Mouse (Mus musculus) heart, adult 2 months (tissue): ENCODE measurements around the gene 9230102O04Rik. TPM values are rescaled to one million over a fixed set of nuclear protein-coding genes. Genes with fewer than 3 reads are reported as not detected.

Source experiments
- DNase-seq, 2 experiments: peaks; one replicate each; pipeline ENCODE4 v3.0.0; 2021
- H3K27ac ChIP-seq: fragments of 200-600 bp; 2 replicates; pipeline ENCODE4 v1.8.1; 2022
- H3K27me3 ChIP-seq: fragments of 200-500 bp; 2 replicates; pipeline ENCODE4 v1.6.1; 2012; ENCODE audit warnings: mild to moderate bottlenecking, low read length, inconsistent platforms, mixed read lengths; ENCODE audit not compliant: control insufficient read depth, insufficient read depth
- H3K36me3 ChIP-seq: fragments of 200-500 bp; 2 replicates; pipeline ENCODE4 v1.6.1; 2012; ENCODE audit warnings: low read length, inconsistent platforms; ENCODE audit not compliant: control insufficient read depth, insufficient read depth
- H3K4me1 ChIP-seq: fragments of 200-500 bp; 2 replicates; pipeline ENCODE4 v1.6.1; 2011; ENCODE audit warnings: low read length; ENCODE audit not compliant: control insufficient read depth, insufficient read depth
- H3K4me3 ChIP-seq: fragments of 200-600 bp; 2 replicates; pipeline ENCODE4 v1.8.1; 2022
- H3K79me2 ChIP-seq: fragments of 200-500 bp; replicated peaks from 2 replicates; pipeline ENCODE4 v1.6.1; 2012; ENCODE audit warnings: mild to moderate bottlenecking, inconsistent platforms, low read length, moderate library complexity, mixed read lengths; ENCODE audit not compliant: control insufficient read depth, insufficient read depth
- H3K9ac ChIP-seq: fragments of 200-500 bp; 2 replicates; pipeline ENCODE4 v1.6.1; 2012; ENCODE audit warnings: low read depth, mild to moderate bottlenecking, control low read depth, inconsistent platforms, low read length, mixed read lengths
- CTCF ChIP-seq: fragments of 200-600 bp; IDR thresholded peaks from 2 replicates; pipeline ENCODE4 v1.8.1; 2022; ENCODE audit warnings: antibody characterized with exemption, mild to moderate bottlenecking, moderate library complexity
- EP300 ChIP-seq: fragments of 200-500 bp; IDR thresholded peaks from 2 replicates; pipeline ENCODE4 v1.6.1; 2011; ENCODE audit warnings: low read depth, low read length, control low read depth; ENCODE audit not compliant: insufficient read depth
- POLR2A ChIP-seq: fragments of 200-500 bp; IDR thresholded peaks from 2 replicates; pipeline ENCODE4 v1.6.1; 2011; ENCODE audit warnings: mild to moderate bottlenecking, low read depth, low read length, control low read depth; ENCODE audit not compliant: insufficient read depth
- WGBS: fragments of 180-500 bp; shearing (Covaris S2); methylation state at CpG from one replicate; pipeline ENCODE4 v1.1.7; 2018; 5-methylcytosine and 5-hydroxymethylcytosine counted together
- intact Hi-C: fragments of 180-260 bp; cut with DNase I; formaldehyde crosslinking; loops from one replicate; pipeline ENCODE4 v1.15.1; 2025
- polyA plus RNA-seq: library from polyadenylated mRNA; depleted of rRNA; stranded (reverse); fragments of >200 nt; gene quantifications from 2 replicates; pipeline ENCODE4 v1.2.3, GENCODE M21; 2012
- total RNA-seq, 2 experiments: library from RNA; stranded (reverse); gene quantifications; 2 replicates each; pipeline ENCODE4 v1.2.3; 2021

The 9230102O04Rik gene
- total and polyA plus RNA-seq, 3 experiments, result not detected

DNA sequence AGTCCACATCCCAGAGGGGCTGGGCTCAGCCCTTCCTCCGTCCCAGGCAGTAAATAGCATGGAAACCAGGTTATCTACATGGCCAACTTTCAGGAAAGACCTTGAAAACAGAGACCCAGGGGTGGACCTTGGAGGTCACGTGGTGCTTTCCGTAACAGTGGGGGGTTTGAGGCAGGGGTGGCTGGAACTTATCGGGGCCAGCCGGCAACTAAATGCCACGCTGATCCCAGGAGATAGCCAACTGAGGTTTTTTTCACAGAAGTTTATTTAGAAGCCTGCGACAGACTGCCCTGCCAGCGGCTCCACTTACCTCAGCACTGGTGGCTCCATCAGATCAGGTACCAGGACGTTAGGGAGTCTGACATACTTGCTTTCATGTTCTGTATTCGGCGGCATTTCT is 16.7 kb upstream of the 9230102O04Rik start:
- H3K4me3 ChIP-seq, result no peak overlapping the region
- H3K27ac ChIP-seq, result no peak overlapping the region
- 3% methylated on average over 11 of the region's 11 CpGs for WGBS
- no peaks in the 10 kb centered on the region for H3K4me1 ChIP-seq
- intact Hi-C loops, result no loop called here
- H3K79me2 ChIP-seq, result no peaks in the 10 kb centered on the region
- DNase-seq, result no peak
- H3K9ac ChIP-seq, result no peak overlapping the region
- no peak for TF ChIP-seq POLR2A
- TF ChIP-seq CTCF, result no peak
- TF ChIP-seq EP300, result no peak
- no peaks in the 10 kb centered on the region for H3K27me3 ChIP-seq
- H3K36me3 ChIP-seq, result no peaks in the 10 kb centered on the region

- no peaks in the 10 kb centered on the region; the same call in 1 of the 2 replicates for H3K27me3 ChIP-seq
- intact Hi-C loops, result no loop called here
- H3K27ac ChIP-seq, result no peak overlapping the region
- H3K36me3 ChIP-seq, result no peaks in the 10 kb centered on the region
- no peaks in the 10 kb centered on the region for H3K4me1 ChIP-seq
- TF ChIP-seq CTCF, result no peak
- TF ChIP-seq EP300, result no peak
- TF ChIP-seq POLR2A, result no peak
- DNase-seq, result no peak
- WGBS, result 51% methylated on average over 14 of the region's 14 CpGs
- H3K4me3 ChIP-seq, result no peak overlapping the region
- no peak overlapping the region for H3K9ac ChIP-seq
- no peaks in the 10 kb centered on the region for H3K79me2 ChIP-seq
These were observed 14.7 kb upstream of the 9230102O04Rik start for GRCm38 (mm10) chr2:9903854-9904560.

- Histone ChIP-seq H3K27ac (no peak overlapping the region), H3K36me3 (no peaks in the 10 kb centered on the region), H3K4me3 (no peak overlapping the region), H3K79me2 (no peaks in the 10 kb centered on the region), H3K4me1 (no peaks in the 10 kb centered on the region), H3K27me3 (peaks cover 17% of the 10 kb centered on the region), H3K9ac (no peak overlapping the region)
- no peak for TF ChIP-seq POLR2A
- no peak for TF ChIP-seq EP300
- TF ChIP-seq CTCF, result no peak
- no peak for DNase-seq
- intact Hi-C loops, result no loop called here
- WGBS, result 46% methylated on average over 8 of the region's 8 CpGs
These were observed 8.5 kb upstream of the 9230102O04Rik start for GRCm38 (mm10) chr2:9897846-9898245.

DNA sequence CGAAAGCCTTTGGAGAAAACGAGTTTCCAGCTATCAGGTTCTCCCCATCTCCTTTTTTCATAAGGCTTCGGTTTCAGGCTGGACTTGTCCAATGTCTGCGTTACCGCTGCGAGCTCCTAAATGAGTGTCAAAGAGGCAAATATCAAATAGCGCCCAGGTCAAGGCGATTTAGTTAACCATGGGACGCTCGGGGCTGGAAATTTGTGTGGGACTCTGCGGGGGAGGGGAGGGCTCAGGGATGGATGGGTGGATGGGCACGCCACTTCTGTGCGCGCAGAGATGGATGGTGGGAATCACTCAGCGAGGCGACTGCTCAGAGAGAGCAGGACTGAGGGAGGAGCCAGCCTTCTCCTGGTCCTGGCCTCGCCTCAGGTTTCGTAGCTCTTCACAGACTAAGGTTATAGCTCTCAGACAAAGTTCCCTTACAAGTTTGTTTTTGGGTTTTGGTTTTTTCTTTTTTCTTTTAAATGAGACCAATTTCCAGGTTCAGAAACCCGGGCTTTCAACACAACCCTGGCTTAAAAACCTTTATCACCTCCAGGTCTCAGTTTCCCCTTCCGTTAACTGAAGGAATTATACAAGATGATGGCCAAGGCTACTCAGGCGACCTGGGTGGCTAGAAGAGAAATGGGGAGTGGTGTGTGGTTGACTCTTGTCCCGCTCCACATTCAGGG is 6.9 kb upstream of the 9230102O04Rik start:
- DNase-seq, result no peak
- no peaks in the 10 kb centered on the region for H3K36me3 ChIP-seq
- H3K79me2 ChIP-seq, result no peaks in the 10 kb centered on the region
- H3K27me3 ChIP-seq, result peaks cover 18% of the 10 kb centered on the region
- no peak overlapping the region for H3K9ac ChIP-seq
- no peak overlapping the region for H3K27ac ChIP-seq
- 5% methylated on average over 22 of the region's 22 CpGs for WGBS
- intact Hi-C loops, result no loop called here
- H3K4me1 ChIP-seq, result no peaks in the 10 kb centered on the region
- TF ChIP-seq POLR2A (no peak), CTCF (no peak), EP300 (no peak)
- no peak overlapping the region for H3K4me3 ChIP-seq

- intact Hi-C loops, result no loop called here
- no peak overlapping the region for H3K4me3 ChIP-seq
- peaks cover 21% of the 10 kb centered on the region for H3K27me3 ChIP-seq
These were observed 5.7 kb upstream of the 9230102O04Rik start for GRCm38 (mm10) chr2:9894836-9895593.

More at GRCm38 (mm10) chr2:9894836-9895593, 5.7 kb upstream of the 9230102O04Rik start:
- Histone ChIP-seq H3K27ac (no peak overlapping the region), H3K79me2 (no peaks in the 10 kb centered on the region), H3K4me1 (no peaks in the 10 kb centered on the region), H3K36me3 (no peaks in the 10 kb centered on the region), H3K9ac (no peak overlapping the region)
- WGBS, result 5% methylated on average over 19 of the region's 19 CpGs
- no peak for DNase-seq
- TF ChIP-seq EP300 (no peak), CTCF (no peak), POLR2A (no peak)
